Mouse (Mus musculus) adrenal gland, adult 2 months (tissue): ENCODE measurements around the gene Cmss1. TPM values are rescaled to one million over a fixed set of nuclear protein-coding genes. Genes with fewer than 3 reads are reported as not detected.
A peak's percentile ranks its signal among the peaks of the same experiment; 100 is the strongest.

Experiments used
- DNase-seq: peaks from one replicate; pipeline ENCODE4 v3.0.0; 2021
- polyA plus RNA-seq: library from polyadenylated mRNA; depleted of rRNA; stranded (reverse); fragments of >200 nt; gene quantifications from 2 replicates; pipeline ENCODE4 v1.2.3, GENCODE M21; 2012
- total RNA-seq, 2 experiments: library from RNA; stranded (reverse); gene quantifications; 2 replicates each; pipeline ENCODE4 v1.2.3; 2021

Cmss1 gene
- total and polyA plus RNA-seq, 3 experiments, result 11.4 to 19.6 (median 14.3) TPM

DNA sequence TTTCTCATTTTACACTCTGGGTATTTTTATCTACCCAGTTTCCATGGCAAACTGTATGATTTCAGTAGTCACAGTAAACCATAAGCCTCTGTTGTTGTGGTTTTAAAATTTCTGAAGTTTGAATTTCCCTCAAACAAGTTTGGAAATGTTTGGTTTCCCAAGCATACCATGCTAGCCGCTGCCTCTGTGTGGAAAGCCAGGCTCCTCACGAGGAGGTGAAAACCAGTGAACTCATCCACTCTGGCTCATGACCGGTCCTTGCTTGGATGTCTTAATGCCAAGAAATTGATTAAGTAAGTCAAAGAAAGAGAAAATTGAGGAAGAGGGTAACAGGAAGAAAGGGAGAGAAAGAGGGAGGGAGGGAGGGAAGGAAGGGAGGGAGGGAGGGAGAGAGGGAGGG is 48.4 kb downstream of the Cmss1 start:
- DNase-seq, result no peak

DNA sequence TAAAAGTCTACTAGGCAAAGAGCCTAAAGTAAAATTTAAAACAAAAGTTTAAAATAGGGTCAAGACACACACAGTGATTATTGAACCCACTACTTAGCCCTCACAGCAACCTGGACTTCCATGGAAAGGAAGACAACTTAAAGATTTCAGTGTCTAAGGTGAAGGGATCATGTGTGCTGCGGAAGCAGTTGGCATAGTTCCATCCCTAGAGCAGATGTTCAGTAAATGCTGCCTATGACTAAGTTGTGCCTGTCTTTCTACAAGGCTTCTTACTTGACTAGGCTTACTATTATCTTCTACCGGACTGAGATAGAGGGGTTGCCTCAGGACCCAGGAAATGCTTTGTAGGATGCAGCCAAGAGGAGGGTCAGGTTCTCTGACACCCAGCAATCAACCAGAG is 50.4 kb downstream of the Cmss1 start:
- DNase-seq, result no peak

DNA sequence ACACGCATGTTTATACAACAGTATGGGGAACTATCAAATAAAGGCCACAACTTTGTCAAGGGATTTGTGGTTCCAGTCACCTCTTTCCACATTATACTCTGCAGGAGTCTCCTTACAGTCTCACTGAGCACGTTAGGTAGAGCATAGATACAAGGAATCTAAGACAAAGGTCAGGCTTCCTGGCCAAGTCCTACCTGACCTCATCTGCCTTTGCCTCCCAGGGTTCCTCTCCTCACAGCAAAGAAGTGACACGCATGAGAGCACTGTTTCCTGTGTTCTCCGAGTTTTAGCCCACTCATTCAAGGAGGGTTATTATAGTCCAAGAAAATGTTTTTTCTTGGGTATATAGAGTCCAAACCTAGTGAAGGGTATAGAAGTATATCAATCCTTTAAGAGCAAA is 51.0 kb downstream of the Cmss1 start:
- DNase-seq, result no peak

DNA sequence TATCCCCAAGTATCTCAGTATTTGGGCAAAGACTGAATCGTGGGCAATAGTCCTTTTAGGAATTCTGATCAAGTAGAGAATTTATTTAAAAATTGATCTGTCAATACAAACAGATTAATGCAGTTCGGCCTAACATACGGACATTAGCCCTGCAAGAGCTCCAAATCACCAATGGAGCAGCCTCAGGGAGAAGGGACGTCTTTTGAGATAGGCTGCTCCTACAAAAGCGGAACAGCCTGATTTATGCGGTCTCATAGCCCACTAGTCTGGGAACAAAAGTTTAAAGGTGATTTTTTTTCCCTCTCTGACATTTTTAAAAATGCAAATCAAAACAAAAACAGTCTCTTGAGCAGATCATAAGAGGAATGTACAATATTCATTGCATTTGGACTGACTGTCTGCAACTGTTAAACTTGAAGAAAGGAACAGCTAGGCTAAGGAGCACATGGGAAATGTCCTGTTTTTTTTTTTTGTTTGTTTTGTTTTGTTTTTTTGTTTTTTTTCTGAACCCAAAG is 51.7 kb downstream of the Cmss1 start:
- DNase-seq, result no peak

DNA sequence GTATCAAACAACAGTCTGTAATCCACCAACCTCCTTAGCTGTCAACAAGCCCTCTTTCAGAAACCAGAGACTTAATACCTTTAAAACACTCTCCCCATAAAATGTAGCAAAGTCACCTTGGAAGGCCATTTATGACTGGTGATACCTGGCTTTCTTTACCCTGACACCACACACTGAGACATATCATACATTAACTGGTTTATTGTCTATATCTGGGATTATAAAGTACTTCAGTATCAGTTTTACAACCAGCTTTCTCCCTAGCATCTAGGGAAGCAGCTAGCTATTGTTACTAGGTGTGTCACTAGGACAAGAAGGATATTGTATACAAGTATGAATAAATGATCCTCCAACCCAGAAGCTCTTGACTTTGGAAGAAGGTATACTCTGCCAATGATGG is 53.4 kb downstream of the Cmss1 start:
- DNase-seq, result no peak

DNA sequence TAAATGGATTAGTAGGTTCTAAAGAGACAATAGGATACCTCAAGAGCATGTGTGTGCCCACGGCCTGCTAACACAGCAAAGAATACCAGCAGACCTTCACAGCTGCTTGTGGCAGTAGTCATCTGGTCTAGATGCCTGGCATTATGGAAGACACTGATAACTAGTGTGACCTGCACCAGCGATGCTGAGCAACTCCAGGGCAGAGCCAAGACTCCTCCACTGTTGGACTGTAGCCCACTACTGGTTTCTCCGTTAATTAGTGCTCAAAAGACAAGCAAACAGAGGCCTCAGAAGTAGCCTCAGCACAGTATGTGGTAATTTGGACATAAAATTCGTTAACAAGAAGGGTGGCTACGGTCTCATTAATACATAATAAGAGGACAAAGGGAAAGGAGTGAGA is 54.0 kb downstream of the Cmss1 start:
- no peak for DNase-seq

DNA sequence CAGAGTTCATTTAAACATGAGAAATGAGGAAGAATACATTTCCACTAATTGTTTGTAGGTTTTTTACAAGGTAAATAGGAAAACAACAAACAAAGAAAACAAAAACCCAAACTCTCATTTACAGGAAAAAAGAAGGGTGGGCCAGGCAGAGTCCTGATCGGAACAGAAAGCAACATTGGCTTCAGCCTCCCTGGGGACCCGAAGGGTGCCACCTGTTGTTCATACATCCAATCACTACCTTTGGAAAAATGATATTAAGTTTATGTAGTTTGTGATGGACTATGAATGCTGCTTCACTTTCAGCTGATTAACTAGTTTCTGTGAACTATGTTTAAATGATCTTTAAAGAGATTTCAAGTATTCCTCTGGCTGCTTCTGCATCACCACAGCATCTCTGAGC is 55.0 kb downstream of the Cmss1 start:
- no peak for DNase-seq

DNA sequence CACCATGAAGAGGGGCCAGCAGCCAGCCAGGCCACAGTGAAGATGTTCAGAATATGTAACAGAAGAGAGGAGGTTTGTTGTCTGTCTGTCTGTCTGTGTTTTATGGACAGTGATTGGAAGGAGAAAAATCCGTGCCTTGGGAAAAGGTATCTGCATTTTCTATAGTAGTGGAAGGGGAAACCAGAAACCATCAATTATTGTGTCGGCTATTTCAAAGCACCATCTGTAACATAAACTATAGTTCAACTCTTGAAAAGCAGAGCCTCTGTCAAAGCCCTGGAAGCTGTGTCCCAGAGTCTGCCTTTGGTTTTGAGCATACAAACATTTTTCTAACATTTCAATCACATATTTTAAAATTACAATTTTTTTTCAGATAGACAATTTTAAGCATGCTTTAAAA is 55.8 kb downstream of the Cmss1 start:
- DNase-seq, result no peak

DNA sequence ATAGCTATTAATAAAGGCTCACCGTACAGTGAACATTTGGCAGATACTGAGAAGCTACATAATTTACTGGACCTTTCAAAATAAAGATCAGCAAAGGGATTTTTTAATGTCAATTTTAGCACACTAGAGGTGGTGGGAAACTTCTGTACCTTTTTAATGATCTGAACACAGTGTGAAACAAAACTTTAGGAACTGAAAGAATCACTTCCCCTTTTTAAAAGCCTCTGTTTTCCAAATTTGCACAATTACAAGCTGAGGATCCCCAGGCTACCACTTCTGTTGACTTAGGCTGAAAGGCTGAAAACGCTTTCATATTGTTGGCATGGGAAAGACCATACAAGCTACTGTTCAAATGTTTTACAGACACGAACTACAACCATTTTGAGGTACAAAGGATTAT is 56.6 kb downstream of the Cmss1 start:
- no peak for DNase-seq

DNA sequence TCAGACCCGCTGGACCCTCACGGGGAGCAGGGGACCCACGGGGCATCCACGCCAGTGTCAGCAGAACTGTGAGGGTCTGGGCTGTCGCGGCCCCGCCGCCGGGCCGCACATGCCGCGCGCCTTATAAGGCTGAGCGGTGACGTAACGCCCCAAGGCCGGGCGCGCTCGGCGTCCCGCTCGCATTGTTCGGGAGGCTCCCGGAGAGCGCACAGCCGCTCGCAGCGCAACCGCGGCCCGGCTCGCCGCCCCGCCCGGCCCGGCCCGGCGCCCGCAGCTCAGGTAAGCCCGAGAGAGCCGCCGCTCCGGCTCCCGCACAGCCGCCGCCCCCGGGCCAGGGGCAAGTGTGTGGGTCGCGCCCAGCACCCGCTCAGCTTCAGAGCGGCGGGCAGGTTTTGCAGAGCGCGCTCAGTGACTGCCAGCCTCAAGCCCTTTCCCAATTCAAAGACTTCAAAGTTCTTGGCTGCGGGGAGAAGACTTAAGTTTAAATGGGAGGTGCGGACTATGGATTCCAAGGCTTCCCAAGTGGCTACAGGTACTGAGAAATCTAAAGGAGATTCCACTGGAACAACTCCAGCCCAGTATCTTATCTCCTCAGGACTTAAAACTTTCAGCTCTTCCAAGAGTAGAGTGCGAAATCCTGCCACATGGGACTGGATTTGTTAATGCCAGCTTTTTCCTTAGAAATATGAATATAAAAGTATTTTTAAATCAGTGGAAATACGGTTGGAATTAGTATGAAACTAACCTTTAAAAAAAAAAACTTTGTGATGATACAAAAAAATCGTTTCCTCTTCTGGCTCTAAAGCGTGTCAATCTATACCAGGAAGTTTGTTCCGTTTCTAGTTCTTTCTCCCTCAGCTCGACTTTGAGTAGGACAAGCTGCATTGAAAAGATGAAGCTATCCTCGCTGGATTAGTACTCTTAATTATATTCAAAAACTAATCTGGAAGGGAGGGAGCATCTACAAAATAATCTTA is 57.3 kb downstream of the Cmss1 start:
- DNase-seq, result peak; percentile 90

DNA sequence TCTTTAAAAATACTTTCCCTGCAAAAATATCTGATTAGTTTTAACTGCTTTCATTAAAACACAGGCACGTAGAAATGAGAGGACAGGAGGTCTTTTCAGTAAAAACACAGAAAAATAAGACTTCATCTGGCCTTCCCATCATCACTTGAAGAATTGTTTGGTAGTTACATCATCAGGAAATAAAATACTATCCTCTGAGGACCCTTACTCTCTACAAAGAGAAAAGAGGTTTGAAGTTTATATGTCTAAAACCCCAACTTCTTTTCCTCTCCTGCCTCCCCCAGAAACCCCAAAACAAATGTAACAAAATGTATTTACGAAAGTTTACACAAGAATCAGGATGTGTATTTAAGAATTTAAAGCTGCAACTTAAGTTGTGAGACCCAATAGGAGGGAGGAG is 58.1 kb downstream of the Cmss1 start:
- no peak for DNase-seq

DNA sequence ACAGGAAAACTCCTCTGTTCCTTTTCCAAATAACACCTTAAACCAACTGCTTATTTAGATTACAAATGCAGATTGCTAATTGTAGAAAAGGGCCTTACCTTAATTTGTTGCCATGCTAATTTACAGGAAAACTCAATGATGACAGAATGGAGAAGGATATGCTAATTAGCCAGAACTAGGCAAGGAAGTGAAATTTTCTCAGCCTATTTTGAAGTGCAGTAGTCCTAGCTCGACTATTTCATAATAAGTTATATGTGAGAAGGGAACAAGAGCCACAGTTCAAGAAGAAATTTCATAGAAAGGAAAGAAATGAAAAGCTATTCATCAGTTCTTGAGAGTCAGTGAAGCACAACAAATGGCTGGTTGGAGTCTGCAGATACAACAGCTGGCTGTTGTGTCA is 60.3 kb downstream of the Cmss1 start:
- no peak for DNase-seq

DNA sequence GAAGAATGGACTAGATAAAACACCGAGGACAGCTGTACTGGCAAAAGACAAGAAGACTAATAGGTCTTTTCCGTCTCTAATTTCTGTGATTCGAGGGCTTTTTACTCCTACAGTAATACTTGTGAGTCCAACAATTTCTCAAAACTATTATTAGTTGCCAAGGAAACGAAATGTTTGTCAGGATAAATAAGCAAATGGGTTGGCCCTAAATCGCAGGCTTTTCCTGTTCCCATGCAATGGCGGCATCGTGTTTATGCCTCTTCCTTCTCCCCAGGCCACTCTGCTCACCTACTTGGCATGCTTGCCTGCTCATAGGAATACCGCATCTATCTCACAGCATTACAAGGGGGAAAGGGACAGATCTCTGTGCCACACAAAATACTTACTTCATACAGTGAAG is 62.2 kb downstream of the Cmss1 start:
- DNase-seq, result no peak

DNA sequence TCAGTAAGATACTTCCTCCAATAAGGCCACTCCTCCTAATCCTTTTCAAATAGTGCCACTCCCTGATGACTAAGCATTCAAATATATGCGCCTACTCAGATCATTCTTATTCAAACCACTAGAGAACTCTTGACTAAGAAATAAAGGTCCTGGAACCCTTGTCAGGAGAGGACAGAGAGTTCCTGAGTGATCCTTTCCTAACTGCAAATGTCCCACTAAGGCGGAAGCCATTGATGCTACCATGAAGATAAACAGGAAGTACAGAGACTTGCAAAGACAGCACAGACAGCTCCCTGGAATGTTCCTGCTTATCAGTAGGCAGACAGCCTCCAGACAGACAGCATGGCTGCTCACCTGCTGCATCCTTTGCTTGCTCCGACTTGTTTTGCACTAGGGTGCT is 63.4 kb downstream of the Cmss1 start:
- no peak for DNase-seq

DNA sequence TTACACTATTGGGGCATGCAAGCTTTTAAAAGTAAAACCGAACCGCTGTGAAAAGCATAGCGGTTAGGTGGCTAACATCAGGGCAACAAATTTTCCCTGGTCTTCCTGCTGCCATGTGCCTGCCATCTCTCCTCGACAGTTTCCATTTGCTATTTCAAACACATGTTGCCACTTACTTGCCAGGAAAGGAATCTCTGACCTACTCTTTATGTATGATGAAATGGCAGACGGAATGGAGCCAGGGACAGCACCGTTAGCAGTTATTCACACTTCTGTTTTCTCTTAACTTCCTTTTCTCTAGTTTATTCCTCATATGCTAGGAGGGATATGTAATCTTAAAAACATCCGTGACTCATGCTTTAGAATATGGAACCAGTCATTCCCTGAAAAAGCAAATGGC is 70.2 kb downstream of the Cmss1 start:
- DNase-seq, result no peak

DNA sequence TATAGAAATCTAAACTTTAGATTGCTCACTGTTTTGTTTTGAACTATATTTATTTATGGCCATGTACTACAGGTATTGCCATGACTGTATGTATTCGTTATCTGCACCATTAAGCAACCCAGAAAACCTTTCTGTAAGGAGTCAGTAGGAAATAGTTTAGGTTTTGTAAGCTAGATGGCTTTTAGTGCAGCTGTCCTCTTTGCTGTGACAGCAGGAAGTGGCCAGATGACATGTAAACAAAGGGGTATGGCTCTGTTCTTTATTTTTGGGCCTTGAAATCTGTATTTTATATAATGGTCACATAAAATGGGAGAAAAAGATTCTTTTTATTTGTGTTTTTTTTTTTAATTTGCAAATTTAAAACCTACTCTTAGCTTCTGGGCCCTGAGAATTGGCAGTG is 71.9 kb downstream of the Cmss1 start:
- DNase-seq, result no peak

DNA sequence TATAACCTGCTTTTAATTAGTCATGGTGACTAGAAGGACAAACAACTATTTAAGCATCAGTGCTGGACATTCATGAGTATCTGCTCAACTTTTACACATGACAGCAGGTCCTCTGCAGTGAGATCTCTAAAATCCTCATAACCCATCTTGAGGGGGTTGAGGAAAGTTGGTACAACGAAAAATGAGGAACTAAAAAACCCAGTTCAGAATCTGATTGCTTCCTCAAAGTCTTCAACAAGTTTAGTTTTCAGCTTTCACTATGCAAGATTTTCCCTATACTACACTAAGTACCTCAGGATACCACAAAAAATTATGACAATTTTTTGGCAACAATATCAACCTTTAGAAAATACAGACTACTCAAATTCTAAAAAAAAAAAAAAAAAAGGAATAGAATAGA is 72.3 kb downstream of the Cmss1 start:
- DNase-seq, result no peak

DNA sequence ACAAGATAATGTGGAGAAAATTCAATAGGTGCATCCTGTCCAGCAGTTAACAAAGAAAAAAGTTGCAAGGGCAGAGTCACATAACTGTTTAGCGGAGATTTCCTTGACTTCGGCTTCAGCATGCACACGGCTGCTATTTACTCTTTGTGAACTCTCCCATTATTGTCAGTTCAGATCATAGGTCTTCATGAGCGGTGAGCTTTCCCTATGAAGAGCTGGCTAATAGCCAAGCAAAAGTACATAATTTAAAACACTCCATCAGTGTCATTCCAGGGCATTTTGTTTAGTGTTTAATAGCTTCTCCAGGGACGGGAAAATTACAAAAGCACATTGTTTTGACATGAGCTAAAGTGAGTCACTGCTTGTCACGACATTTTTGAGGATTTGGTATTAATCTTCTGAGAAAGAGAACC is 74.6 kb downstream of the Cmss1 start:
- peak; percentile 31 for DNase-seq

DNA sequence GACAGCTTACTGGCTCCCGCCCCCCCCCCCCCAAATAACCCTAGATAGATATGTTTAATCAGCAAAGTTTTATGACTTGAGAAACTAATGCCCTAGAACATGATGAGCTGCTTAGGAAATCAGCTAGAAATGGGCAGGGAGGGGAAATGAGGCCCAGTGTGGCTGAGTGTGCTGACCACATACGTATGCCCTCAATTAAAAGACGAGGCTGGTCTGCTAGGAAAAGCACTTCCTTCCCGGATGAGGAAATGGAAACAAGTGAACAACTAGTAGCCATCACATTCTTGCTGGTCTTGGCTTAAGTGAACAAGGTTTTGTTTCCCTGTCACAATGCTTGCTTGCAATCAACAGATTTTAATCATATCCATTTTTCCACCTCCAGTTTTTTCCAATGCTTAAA is 76.1 kb downstream of the Cmss1 start:
- DNase-seq, result no peak

DNA sequence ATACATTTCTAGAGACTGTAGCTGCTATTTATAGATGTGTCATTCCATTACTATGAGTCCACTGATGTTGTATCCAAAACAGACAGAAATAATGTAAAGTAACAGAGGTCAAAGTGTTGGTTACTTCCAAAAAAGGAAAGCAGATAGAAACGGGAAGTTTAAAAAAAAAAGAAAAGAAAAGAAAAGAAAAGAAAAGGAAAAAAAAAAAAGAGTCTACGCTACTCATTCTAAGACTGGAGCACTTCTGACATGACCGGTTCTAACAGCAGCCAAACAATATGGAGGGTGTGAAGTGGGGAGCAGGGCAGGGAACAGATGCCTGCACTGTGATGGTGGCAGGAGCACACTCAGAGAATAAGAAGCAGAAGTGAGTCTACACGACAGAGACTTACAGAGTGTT is 78.2 kb downstream of the Cmss1 start:
- DNase-seq, result no peak

DNA sequence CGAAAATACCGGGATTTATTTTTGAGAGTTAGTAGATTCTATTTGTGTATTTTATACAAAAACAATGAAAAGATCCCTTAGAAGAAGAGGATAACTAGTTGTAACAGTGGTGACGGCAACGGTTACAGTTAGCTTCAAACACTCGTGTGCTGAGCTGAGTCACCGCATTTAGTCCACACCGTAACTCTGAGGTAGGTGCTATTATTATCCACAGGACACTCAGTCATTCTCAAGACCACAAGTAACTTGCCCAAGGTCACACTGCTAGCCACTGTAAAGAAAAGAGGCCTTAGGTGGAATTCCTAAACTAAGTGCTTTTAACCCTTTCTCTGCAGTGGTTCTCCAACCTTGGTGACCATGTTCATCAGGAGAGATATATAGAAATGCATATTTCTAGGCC is 79.8 kb downstream of the Cmss1 start:
- DNase-seq, result no peak

DNA sequence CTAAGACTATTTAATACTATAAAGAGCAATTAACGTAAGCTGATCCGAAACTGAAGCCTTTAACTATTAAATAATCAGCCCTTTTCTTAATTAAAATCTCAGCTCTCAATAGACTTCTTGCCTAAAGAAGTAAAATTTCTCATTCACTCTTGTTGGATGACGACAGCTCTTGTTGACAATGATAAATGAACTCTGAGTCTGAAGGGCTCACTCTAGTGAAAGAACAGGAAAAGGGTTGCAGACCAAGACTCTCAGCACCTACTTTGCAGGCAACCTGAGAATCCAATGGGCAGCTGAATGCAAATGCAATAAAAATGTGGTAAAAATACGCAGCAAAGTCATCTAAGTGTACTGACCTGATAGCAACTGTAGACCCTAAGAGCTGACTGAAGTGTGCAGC is 81.2 kb downstream of the Cmss1 start:
- DNase-seq, result no peak

DNA sequence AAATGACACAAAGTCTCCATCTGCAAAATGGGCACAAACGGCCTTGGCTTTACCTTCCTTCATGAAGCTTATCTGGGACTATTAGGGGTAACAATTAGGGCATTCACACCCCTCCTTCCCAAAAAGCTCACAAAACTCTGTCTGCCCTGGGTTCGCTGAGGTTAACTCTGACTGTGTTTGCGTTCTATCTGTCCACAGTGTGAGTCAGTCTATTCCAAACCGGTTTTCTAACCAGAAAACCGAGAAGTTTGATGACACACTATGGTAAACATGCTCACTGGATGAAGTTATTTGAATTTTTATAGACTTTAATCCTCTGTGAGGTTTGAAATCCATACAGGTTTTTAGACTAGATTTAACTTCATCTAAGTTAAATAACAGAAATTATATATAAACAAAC is 81.6 kb downstream of the Cmss1 start:
- no peak for DNase-seq

DNA sequence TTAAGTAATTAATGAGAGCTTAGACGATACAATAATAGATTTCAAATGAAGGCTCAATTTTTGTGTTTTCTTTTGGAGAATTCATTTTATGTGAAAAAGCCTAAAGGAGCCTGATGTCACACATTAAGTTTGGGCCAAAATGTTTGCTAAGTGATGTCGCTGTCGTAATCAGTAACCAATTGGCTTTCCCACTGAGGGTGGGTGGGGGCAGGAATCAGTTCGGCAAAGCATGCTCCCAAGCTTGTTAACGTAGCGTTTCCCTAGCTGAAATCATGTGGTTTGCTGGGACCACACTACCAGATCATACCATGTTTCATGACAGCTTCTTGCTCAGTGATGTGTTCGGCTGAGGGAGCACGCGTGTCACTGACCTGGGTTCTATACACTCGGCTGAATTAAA is 91.0 kb downstream of the Cmss1 start:
- no peak for DNase-seq
